Mouse (Mus musculus) 3T3-L1 (cell line): ENCODE results near the gene Aco2.

ENCODE experiments used
- DNase-seq: peaks from one replicate; pipeline ENCODE4 v3.0.0-alpha.2; 2015; ENCODE audit warnings: low read depth, low spot score

The Aco2 gene

GRCm38 (mm10) chr15:81950716-81951115 lies 78.6 kb downstream of the Aco2 start:
- DNase-seq = no peak

- DNase-seq = no peak
These were observed 79.0 kb downstream of the Aco2 start for GRCm38 (mm10) chr15:81951159-81951558.

GRCm38 (mm10) chr15:81952310-81952709 lies 80.2 kb downstream of the Aco2 start:
- no peak for DNase-seq

- no peak for DNase-seq
These were observed 82.1 kb downstream of the Aco2 start for GRCm38 (mm10) chr15:81954151-81954583.

- no peak for DNase-seq
These were observed 82.6 kb downstream of the Aco2 start for GRCm38 (mm10) chr15:81954716-81955115.

GRCm38 (mm10) chr15:81955414-81955813 lies 83.3 kb downstream of the Aco2 start:
- no peak for DNase-seq

GRCm38 (mm10) chr15:81956457-81956856 lies 84.3 kb downstream of the Aco2 start:
- peak; percentile 57 for DNase-seq

- DNase-seq = no peak
These were observed 85.5 kb downstream of the Aco2 start for GRCm38 (mm10) chr15:81957598-81957997.

- no peak for DNase-seq
These were observed 86.8 kb downstream of the Aco2 start for GRCm38 (mm10) chr15:81958906-81959305.

GRCm38 (mm10) chr15:81960171-81961077 lies 88.3 kb downstream of the Aco2 start, which contains the start of gene Pmm1:
Pmm1 (minus strand) TSS chr15:81960930.
- peak; percentile 98 for DNase-seq

GRCm38 (mm10) chr15:81961078-81961451 lies 89.0 kb downstream of the Aco2 start:
- DNase-seq = no peak

GRCm38 (mm10) chr15:81964262-81964661 lies 92.2 kb downstream of the Aco2 start:
- peak; percentile 26 for DNase-seq
